7 mouse cellular contexts compared by ENCODE assay signal in the genomic region with DNA sequence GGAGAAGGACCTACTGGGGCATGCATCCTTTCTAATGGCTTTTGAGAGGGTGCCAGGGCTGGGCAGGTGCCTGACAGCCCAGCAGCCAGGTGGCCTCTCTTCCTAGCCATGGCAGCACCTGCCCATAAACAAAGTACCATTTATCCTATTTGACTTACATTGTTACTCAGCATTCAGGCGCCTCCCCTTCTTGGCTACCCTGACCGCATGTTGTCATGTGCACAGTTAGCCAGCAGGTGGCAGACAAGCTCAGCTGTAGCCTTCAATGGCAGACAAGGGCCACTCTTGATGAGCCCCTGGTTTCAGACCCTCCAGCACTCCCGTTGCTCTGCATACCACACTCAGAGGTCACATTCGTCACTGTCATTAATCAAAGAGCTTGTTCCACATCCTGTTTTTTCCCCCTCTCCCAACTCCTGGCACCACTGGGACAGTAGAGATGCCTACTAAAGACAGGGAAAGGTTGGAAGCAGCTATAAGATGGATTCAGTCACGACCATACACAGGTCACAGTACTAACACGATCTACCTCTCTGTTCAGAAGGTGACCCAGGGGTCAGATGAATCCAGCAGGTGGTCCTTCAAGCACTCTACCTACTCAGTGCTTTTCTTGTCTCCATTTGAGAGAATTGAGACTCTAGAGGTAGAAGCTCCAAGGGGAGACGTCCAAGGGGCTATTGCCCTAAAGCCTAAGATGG. TPM values are rescaled to one million over a fixed set of nuclear protein-coding genes. Genes with fewer than 3 reads are reported as not detected.
A peak's percentile ranks its signal among the peaks of the same experiment; 100 is the strongest.
DNase-seq lines count a peak whose midpoint lies in the region; ATAC-seq lines count a peak whose summit lies in the region.

No protein-coding gene starts in this region.

- peaks cover 11% of the 10 kb centered on the region for H3K4me1 ChIP-seq in limb, embryonic 12.5 days (replicated peaks)
- peaks cover 15% of the 10 kb centered on the region; the same call in 1 of the 2 replicates for H3K4me1 ChIP-seq in midbrain, embryonic 15.5 days

- H3K9me3 ChIP-seq in limb, embryonic 12.5 days, result no peaks in the 10 kb centered on the region
- no peaks in the 10 kb centered on the region for H3K9me3 ChIP-seq in midbrain, embryonic 15.5 days

- no peak overlapping the region for H3K4me2 ChIP-seq in limb, embryonic 12.5 days
- no peak overlapping the region for H3K4me2 ChIP-seq in midbrain, embryonic 15.5 days

- peaks cover 25% of the 10 kb centered on the region; the same call in 1 of the 2 replicates for H3K27me3 ChIP-seq in limb, embryonic 12.5 days
- no peaks in the 10 kb centered on the region for H3K27me3 ChIP-seq in midbrain, embryonic 15.5 days (replicated peaks)

- H3K4me3 ChIP-seq in limb, embryonic 12.5 days (replicated peaks), result no peak overlapping the region
- no peak overlapping the region for H3K4me3 ChIP-seq in midbrain, embryonic 15.5 days

- H3K36me3 ChIP-seq in limb, embryonic 12.5 days, result no peaks in the 10 kb centered on the region
- H3K36me3 ChIP-seq in midbrain, embryonic 15.5 days (replicated peaks), result no peaks in the 10 kb centered on the region

- ATAC-seq in common myeloid progenitor, adult 5-6 weeks (replicated peaks; ENCODE audit: low read depth, poor library complexity, severe bottlenecking), result peak; percentile 87
- ATAC-seq in limb, embryonic 12.5 days (ENCODE audit: insufficient number of reproducible peaks, insufficient read depth, low FRiP score, low TSS enrichment, low read depth), result 0 out of 2 replicates have a peak, but pooled peaks have one; percentile 17
- peak; percentile 69 for ATAC-seq in midbrain, embryonic 15.5 days (replicated peaks)

- H3K27ac ChIP-seq in limb, embryonic 12.5 days, result no peak overlapping the region
- no peak overlapping the region for H3K27ac ChIP-seq in midbrain, embryonic 15.5 days

- DNase-seq in adrenal gland, adult 18-20 months (ENCODE audit: low spot score in 2 of 2), result peak; percentile 82 to 83
- peak; percentile 81 for DNase-seq in gastrocnemius, postnatal 10 days
- DNase-seq in kidney, adult 18-20 months, result peak; percentile 84
- DNase-seq in spleen, adult 18-20 months, result peak; percentile 19 to 64

- no peak overlapping the region for H3K9ac ChIP-seq in limb, embryonic 12.5 days (replicated peaks)
- no peak overlapping the region for H3K9ac ChIP-seq in midbrain, embryonic 15.5 days

- WGBS in limb, embryonic 12.5 days, result 30% methylated on average over 7 of the region's 7 CpGs
- WGBS in midbrain, embryonic 15.5 days, result 36% methylated on average over 7 of the region's 7 CpGs

RNA-seq across cellular contexts. Expression of a gene that starts 14.7 kb away (rescaled TPM):
- 1 to 10 TPM; 5.3 to 6.0 TPM for total RNA-seq in adrenal gland, adult 18-20 months (2021)
- 2.5 and 4.0 TPM in 2 replicates for total RNA-seq in common myeloid progenitor, adult 5-6 weeks (2017)
- total RNA-seq in gastrocnemius, postnatal 10 days (2021), result under 1 TPM; 0.49 to 0.59 TPM
- 1.0 and 1.4 TPM in 2 replicates for polyA plus RNA-seq in limb, embryonic 12.5 days (2016; fragmentation: Nextera tagmentation; extraction: Ambion mirVana)
- polyA plus RNA-seq in midbrain, embryonic 15.5 days (2015; fragmentation: Nextera tagmentation; extraction: Ambion mirVana), result 8.9 and 10.0 TPM in 2 replicates

RNA-seq across cellular contexts. Expression of a gene that starts 34.0 kb away (rescaled TPM):
- total RNA-seq in adrenal gland, adult 18-20 months (2021), result under 1 TPM; 0.46 to 0.70 TPM
- total RNA-seq in common myeloid progenitor, adult 5-6 weeks (2017), result not detected in 2 replicates
- not detected for total RNA-seq in gastrocnemius, postnatal 10 days (2021)
- 1.2 and 1.7 TPM in 2 replicates for polyA plus RNA-seq in limb, embryonic 12.5 days (2016; fragmentation: Nextera tagmentation; extraction: Ambion mirVana)
- polyA plus RNA-seq in midbrain, embryonic 15.5 days (2015; fragmentation: Nextera tagmentation; extraction: Ambion mirVana), result 0.06 and 0.14 TPM in 2 replicates

Comparison
In these comparisons a context has a peak if more than half of its experiments do, and no peak if none do; other contexts are left out.
1. ATAC-seq: peak in every context shown above with its lines; median percentile 87 in common myeloid progenitor, adult 5-6 weeks; 69 in midbrain, embryonic 15.5 days; 17 in limb, embryonic 12.5 days.